Mouse (Mus musculus) thymus, postnatal 10 days (tissue): Measurements from ENCODE around the gene Gcsam.
A peak's percentile ranks its signal among the peaks of the same experiment; 100 is the strongest.

Experiments
- DNase-seq, 2 experiments: peaks; one replicate each; pipeline ENCODE4 v3.0.0; 2021; ENCODE audit warnings: low spot score in 2 of 2

Gcsam gene

GRCm38 (mm10) chr16:45610267-45610666 lies at the start of gene Gcsam:
Gcsam (plus strand) TSS chr16:45610380.
- DNase-seq = no peak

GRCm38 (mm10) chr16:45561747-45562146 lies 48.4 kb upstream of the Gcsam start:
- no peak for DNase-seq

GRCm38 (mm10) chr16:45572307-45572706 lies 37.9 kb upstream of the Gcsam start:
- no peak for DNase-seq

- no peak for DNase-seq
These were observed 30.3 kb upstream of the Gcsam start for GRCm38 (mm10) chr16:45579883-45580282.

- DNase-seq = peak; percentile 7 to 54
These were observed 27.7 kb upstream of the Gcsam start for GRCm38 (mm10) chr16:45582512-45582911.

- no peak for DNase-seq
These were observed 16.5 kb upstream of the Gcsam start for GRCm38 (mm10) chr16:45593656-45594055.

- no peak for DNase-seq
These were observed 14.7 kb upstream of the Gcsam start for GRCm38 (mm10) chr16:45595494-45595893.

- no peak for DNase-seq
These were observed 1.7 kb upstream of the Gcsam start for GRCm38 (mm10) chr16:45608481-45608954.

- DNase-seq = peak in 1 of 2 experiments; percentile 25
These were observed 880 bp upstream of the Gcsam start for GRCm38 (mm10) chr16:45609300-45609699.

GRCm38 (mm10) chr16:45613247-45613646 lies 3.1 kb downstream of the Gcsam start:
- DNase-seq = no peak

- DNase-seq = no peak
These were observed 5.8 kb downstream of the Gcsam start for GRCm38 (mm10) chr16:45615944-45616343.

- DNase-seq = no peak
These were observed 9.7 kb downstream of the Gcsam start for GRCm38 (mm10) chr16:45619751-45620375.

- no peak for DNase-seq
These were observed 13.1 kb downstream of the Gcsam start for GRCm38 (mm10) chr16:45623230-45623629.

- no peak for DNase-seq
These were observed 14.6 kb downstream of the Gcsam start for GRCm38 (mm10) chr16:45624791-45625190.

- DNase-seq = no peak
These were observed 15.2 kb downstream of the Gcsam start for GRCm38 (mm10) chr16:45625342-45625741.

GRCm38 (mm10) chr16:45629497-45630105 lies 19.4 kb downstream of the Gcsam start:
- DNase-seq = no peak

- peak; percentile 25 to 65 for DNase-seq
These were observed 20.3 kb downstream of the Gcsam start for GRCm38 (mm10) chr16:45630347-45630960.

GRCm38 (mm10) chr16:45632420-45632819 lies 22.2 kb downstream of the Gcsam start:
- no peak for DNase-seq

- no peak for DNase-seq
These were observed 25.6 kb downstream of the Gcsam start for GRCm38 (mm10) chr16:45635826-45636225.

- DNase-seq = no peak
These were observed 30.0 kb downstream of the Gcsam start for GRCm38 (mm10) chr16:45640070-45640762.

GRCm38 (mm10) chr16:45641301-45641700 lies 31.1 kb downstream of the Gcsam start:
- no peak for DNase-seq

GRCm38 (mm10) chr16:45643944-45644343 lies 33.8 kb downstream of the Gcsam start:
- no peak for DNase-seq
